Mouse (Mus musculus) ES-E14 (cell line): ENCODE data around the gene Cyth4.

Experiments used
- CHD2 ChIP-seq: IDR thresholded peaks from 2 replicates; pipeline ENCODE4 v1.6.1; 2014; ENCODE audit warnings: mild to moderate bottlenecking, low read depth, low read length, inconsistent platforms
- HCFC1 ChIP-seq: IDR thresholded peaks from 2 replicates; pipeline ENCODE4 v1.6.1; 2012; ENCODE audit warnings: low read length, inconsistent platforms, borderline replicate concordance; ENCODE audit not compliant: insufficient read depth
- ZC3H11A ChIP-seq: IDR thresholded peaks from 2 replicates; pipeline ENCODE4 v1.6.1; 2012; ENCODE audit warnings: low read depth, mild to moderate bottlenecking, inconsistent platforms, low read length, borderline replicate concordance

DNA sequence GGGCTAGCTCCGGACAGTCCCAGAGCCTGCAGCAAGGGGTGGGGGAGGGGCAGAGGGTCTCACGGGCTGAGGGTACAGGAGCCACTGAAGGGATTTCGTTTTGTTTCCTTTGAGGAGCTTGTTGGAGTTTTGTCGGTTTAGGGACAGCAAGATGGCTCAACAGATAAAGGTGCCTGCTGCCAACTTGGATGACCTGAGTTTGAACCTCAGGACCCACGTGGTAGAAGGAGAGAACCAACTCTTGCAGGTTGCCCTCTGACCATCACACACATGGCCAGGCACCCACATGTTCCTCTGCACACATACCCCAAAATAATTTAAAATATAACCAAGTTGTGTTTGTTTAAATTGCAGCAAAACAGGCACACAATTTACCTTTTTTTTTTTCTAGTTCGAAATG is 6.9 kb upstream of the Cyth4 start:
- TF ChIP-seq HCFC1 (no peak), CHD2 (no peak), ZC3H11A (no peak)
